Mouse (Mus musculus) kidney, postnatal 0 days (tissue): Measurements from ENCODE around the gene Tbxas1. TPM values are rescaled to one million over a fixed set of nuclear protein-coding genes. Genes with fewer than 3 reads are reported as not detected.

Experiments used
- ATAC-seq: fragments of 200-750 bp; cut with Nextera tagmentation; replicated peaks from 2 replicates; pipeline ENCODE4 v1.8.0; 2017; ENCODE audit warnings: low read depth, moderate number of reproducible peaks, moderate TSS enrichment, moderate library complexity; ENCODE audit not compliant: low FRiP score
- DNase-seq: peaks from one replicate; pipeline ENCODE4 v3.0.0-alpha.2; 2016; ENCODE audit warnings: low spot score
- H3K27ac ChIP-seq: fragments of 300-500 bp; sonication (generic); 2 replicates; pipeline ENCODE4 v1.5.1; 2014; ENCODE audit warnings: mild to moderate bottlenecking
- H3K27me3 ChIP-seq: fragments of 300-500 bp; sonication (generic); 2 replicates; pipeline ENCODE4 v1.6.1; 2014; ENCODE audit warnings: low read length, mixed read lengths; ENCODE audit not compliant: insufficient read depth
- H3K36me3 ChIP-seq: fragments of 300-500 bp; sonication (generic); 2 replicates; pipeline ENCODE4 v1.6.1; 2014; ENCODE audit warnings: low read length, mixed read lengths; ENCODE audit not compliant: insufficient read depth
- H3K4me1 ChIP-seq: fragments of 300-500 bp; sonication (generic); replicated peaks from 2 replicates; pipeline ENCODE4 v1.6.1; 2014; ENCODE audit warnings: antibody characterized with exemption, low read length, mixed read lengths; ENCODE audit not compliant: insufficient read depth
- H3K4me2 ChIP-seq: fragments of 300-500 bp; sonication (generic); 2 replicates; pipeline ENCODE4 v1.6.1; 2014; ENCODE audit warnings: mild to moderate bottlenecking, low read length, moderate library complexity, mixed read lengths
- H3K4me3 ChIP-seq: fragments of 300-500 bp; sonication (generic); replicated peaks from 2 replicates; pipeline ENCODE4 v1.5.1; 2014; ENCODE audit warnings: low read depth, low read length
- H3K9ac ChIP-seq: fragments of 300-500 bp; sonication (generic); 2 replicates; pipeline ENCODE4 v1.6.1; 2014; ENCODE audit warnings: low read depth, low read length
- H3K9me3 ChIP-seq: fragments of 300-500 bp; sonication (generic); replicated peaks from 2 replicates; pipeline ENCODE4 v1.6.1; 2016; ENCODE audit warnings: low read length, inconsistent platforms, mixed read lengths
- CTCF ChIP-seq: IDR thresholded peaks from 2 replicates; pipeline ENCODE4 v1.5.1; 2016; ENCODE audit warnings: antibody characterized with exemption, low read depth, mild to moderate bottlenecking, moderate library complexity
- WGBS: fragments of 180-500 bp; shearing (Covaris S2); extraction: QIAGEN DNeasy Blood & Tissue Kit; methylation state at CpG from one replicate; pipeline ENCODE4 v1.1.7; 2014; 5-methylcytosine and 5-hydroxymethylcytosine counted together
- polyA plus RNA-seq: library from polyadenylated mRNA; unstranded; fragments of >200 nt; fragmentation: Nextera tagmentation; extraction: Ambion mirVana; gene quantifications from 2 replicates; pipeline ENCODE4 v1.2.1, GENCODE M21; 2015

Tbxas1 gene
- polyA plus RNA-seq, 1 experiment from 2014 or later: 10.5 TPM

DNA sequence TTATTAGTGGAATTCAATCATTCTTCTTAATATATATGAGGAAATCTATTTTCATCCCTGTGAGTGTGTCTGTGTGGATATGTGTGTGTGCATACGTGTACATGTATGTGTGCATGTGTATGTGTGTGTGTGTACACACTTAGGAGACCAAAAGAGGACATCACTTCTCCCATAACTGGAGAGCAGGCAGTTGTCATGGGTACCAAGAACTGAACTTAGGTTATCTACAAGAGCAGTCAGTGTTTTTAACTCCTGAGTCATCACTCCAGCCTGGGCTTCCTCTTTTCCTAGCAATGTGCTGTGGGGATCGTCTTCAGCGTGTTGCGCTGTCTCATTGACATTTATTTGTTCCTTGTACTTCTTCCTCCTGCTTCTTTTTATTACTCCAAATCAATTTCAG is 24.9 kb downstream of the Tbxas1 start:
- Histone ChIP-seq H3K4me2 (no peak overlapping the region), H3K9me3 (no peaks in the 10 kb centered on the region), H3K27me3 (no peaks in the 10 kb centered on the region), H3K4me1 (peaks cover 4% of the 10 kb centered on the region; the same call in 1 of the 2 replicates), H3K27ac (no peak overlapping the region), H3K4me3 (no peak overlapping the region), H3K36me3 (no peaks in the 10 kb centered on the region), H3K9ac (no peak overlapping the region)
- ATAC-seq (no peak), DNase-seq (no peak)
- TF ChIP-seq CTCF: no peak
- WGBS: 87% methylated on average over 4 of the region's 4 CpGs

DNA sequence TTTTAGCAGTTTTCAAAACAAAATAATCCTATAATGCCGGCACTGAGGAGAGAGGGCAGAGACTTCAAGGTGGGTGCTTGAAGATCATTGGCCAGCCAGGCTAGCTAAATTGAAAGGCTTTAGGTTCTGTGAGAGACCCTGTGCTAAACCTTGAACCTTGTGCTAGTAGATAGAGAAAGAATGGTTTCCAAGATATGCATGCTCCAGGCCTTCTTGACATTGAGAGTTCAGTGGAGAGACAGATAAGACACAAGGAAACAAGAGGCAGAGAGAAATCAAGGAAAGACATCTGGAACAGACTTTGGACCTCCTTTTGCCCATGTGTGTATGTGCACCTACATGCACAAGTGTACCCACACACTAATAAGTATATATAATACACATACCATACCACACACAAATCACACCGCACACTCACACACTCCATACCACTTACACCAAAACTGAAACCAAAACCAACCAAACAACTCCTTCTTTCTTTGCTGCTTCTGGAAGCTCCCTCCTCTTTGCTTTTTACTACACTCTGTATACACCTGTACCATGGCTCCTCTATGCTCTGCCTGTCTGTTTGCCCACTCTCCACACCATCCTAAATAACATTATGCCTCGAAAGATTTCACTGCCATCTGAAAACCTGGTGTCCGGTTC is 25.4 kb downstream of the Tbxas1 start:
- no peak overlapping the region for H3K9ac ChIP-seq
- 90% methylated on average over 4 of the region's 4 CpGs for WGBS
- no peak overlapping the region for H3K4me3 ChIP-seq
- no peak overlapping the region for H3K4me2 ChIP-seq
- TF ChIP-seq CTCF: no peak
- no peaks in the 10 kb centered on the region for H3K9me3 ChIP-seq
- H3K4me1 ChIP-seq: peaks cover 4% of the 10 kb centered on the region; the same call in 1 of the 2 replicates
- H3K36me3 ChIP-seq: no peaks in the 10 kb centered on the region
- no peak overlapping the region for H3K27ac ChIP-seq
- DNase-seq: no peak
- H3K27me3 ChIP-seq: no peaks in the 10 kb centered on the region
- no peak for ATAC-seq

DNA sequence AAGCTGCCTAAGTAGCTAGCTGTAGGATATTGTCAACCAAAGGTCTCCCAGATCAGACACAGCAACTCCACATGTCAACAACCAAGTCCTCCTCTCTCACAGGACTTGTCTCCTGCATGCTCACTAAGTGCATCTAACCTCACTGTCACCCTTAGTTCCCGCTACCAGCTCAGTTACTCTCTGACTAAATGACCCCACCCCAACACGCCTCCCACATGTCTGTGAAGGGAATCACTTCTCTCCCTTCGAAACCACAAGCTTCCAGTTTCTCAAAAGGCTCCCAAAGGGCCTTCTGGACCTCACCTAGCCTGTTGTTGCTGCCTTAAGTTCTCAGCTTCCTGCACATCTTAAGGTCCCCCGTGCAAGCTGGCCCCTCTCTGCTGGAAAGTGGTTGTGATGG is 25.9 kb downstream of the Tbxas1 start:
- WGBS: 66% methylated on average over 4 of the region's 4 CpGs
- Histone ChIP-seq H3K36me3 (no peaks in the 10 kb centered on the region), H3K9ac (no peak overlapping the region), H3K4me3 (no peak overlapping the region), H3K27ac (no peak overlapping the region), H3K9me3 (no peaks in the 10 kb centered on the region), H3K4me2 (no peak overlapping the region), H3K27me3 (no peaks in the 10 kb centered on the region), H3K4me1 (peaks cover 4% of the 10 kb centered on the region; the same call in 1 of the 2 replicates)
- TF ChIP-seq CTCF: no peak
- ATAC-seq: no peak
- no peak for DNase-seq

DNA sequence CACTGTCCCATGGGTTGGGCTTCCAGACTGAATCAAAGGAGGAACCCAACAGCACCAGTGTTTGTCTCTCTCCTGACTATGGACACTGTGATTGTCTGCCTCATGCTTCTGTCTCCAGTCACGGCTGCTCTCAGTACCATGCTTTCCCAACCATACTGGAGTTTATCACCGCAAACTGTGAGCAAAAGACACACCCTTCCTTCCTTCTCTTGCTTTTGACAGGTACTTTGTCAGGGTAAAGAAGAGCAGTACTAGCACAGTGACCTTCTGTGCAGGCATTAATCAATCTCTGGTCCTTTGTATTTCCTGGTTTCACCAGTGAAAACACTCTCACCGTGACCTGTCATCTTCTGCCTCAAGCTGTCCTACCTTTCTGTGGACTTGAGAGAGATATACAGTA is 26.4 kb downstream of the Tbxas1 start:
- Histone ChIP-seq H3K4me3 (no peak overlapping the region), H3K27me3 (no peaks in the 10 kb centered on the region), H3K9me3 (no peaks in the 10 kb centered on the region), H3K4me2 (no peak overlapping the region), H3K9ac (no peak overlapping the region), H3K36me3 (no peaks in the 10 kb centered on the region), H3K27ac (no peak overlapping the region), H3K4me1 (peaks cover 2% of the 10 kb centered on the region; the same call in 1 of the 2 replicates)
- no peak for TF ChIP-seq CTCF
- WGBS: 63% methylated on average over 3 of the region's 3 CpGs
- no peak for DNase-seq
- ATAC-seq: no peak

DNA sequence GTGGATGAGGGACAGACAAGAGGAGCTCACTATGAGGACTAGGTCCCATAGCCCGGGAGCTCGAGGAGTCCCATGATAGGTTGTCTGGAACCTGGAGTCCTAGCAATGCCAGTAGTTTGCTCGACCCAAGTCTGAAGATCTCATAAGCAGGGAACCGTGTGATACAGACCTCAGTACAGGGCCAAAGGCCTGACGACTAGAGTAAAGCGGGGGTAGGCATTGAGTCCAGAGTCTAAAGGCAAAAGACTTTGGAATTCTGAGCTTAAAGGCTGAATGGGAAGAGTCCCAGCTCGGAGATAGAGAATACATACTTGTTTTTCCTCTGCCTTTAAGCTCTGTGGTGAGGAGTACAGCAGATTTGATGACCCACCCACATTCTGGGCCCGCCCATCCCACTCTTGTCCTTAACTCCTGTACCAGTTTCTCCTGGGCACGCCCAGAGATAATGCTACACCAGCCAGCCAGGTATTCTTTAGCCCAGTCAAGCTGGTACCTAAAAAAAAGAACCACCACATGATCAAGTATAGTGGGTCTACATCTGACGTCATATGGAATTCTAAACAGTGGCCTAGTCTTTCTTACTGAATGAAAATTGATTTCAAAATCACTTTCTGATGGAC is 27.7 kb downstream of the Tbxas1 start:
- Histone ChIP-seq H3K4me1 (no peaks in the 10 kb centered on the region), H3K9me3 (no peaks in the 10 kb centered on the region), H3K4me2 (no peak overlapping the region), H3K27ac (no peak overlapping the region), H3K36me3 (no peaks in the 10 kb centered on the region), H3K9ac (no peak overlapping the region), H3K4me3 (no peak overlapping the region), H3K27me3 (no peaks in the 10 kb centered on the region)
- ATAC-seq (peak; percentile 68; the same call in 1 of the 2 replicates), DNase-seq (no peak)
- 88% methylated on average over 10 of the region's 10 CpGs for WGBS
- no peak for TF ChIP-seq CTCF

DNA sequence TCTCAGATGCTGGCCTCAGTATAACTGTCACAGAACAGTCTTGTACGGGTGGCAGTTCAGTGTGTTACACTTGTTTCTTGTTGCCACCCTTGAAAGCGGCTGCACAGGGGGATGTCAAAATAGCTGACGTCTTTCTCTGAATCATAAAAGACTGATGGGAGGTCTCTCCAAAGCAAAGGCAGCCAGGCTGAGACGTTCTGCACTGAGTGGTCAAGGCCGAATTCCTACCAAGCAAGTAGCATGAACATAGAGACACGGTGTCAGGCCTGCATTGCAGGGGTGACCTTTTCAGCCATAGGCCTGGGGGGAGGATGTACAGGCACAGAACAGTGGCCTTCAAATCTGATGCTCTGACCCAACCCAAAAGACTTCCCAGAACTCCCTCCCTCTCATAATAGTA is 30.8 kb downstream of the Tbxas1 start:
- Histone ChIP-seq H3K4me1 (no peaks in the 10 kb centered on the region), H3K27me3 (no peaks in the 10 kb centered on the region), H3K36me3 (no peaks in the 10 kb centered on the region), H3K27ac (no peak overlapping the region), H3K9me3 (no peaks in the 10 kb centered on the region), H3K4me2 (no peak overlapping the region), H3K9ac (no peak overlapping the region), H3K4me3 (no peak overlapping the region)
- TF ChIP-seq CTCF: no peak
- ATAC-seq: no peak
- DNase-seq: peak; percentile 47
- 40% methylated on average over 6 of the region's 6 CpGs for WGBS
